Mouse (Mus musculus) colon, adult 2 months (tissue): ENCODE measurements around the gene Megf6. TPM values are rescaled to one million over a fixed set of nuclear protein-coding genes. Genes with fewer than 3 reads are reported as not detected.

Source experiments
- polyA plus RNA-seq: library from polyadenylated mRNA; depleted of rRNA; stranded (reverse); fragments of >200 nt; gene quantifications from 2 replicates; pipeline ENCODE4 v1.2.3, GENCODE M21; 2012; rRNA removed

Megf6 gene
- 6.4 and 8.7 TPM in 2 replicates for polyA plus RNA-seq

GRCm38 (mm10) chr4:154170506-154171150 lies at the start of gene Megf6:
Gene Megf6, plus strand, starts transcription at chr4:154170730.

GRCm38 (mm10) chr4:154140182-154140212 lies 30.5 kb upstream of the Megf6 start, which contains the start of gene Trp73:
Gene Trp73, minus strand, starts transcription at chr4:154140208.

GRCm38 (mm10) chr4:154142211-154143040 lies 28.1 kb upstream of the Megf6 start, which contains the start of gene Wrap73:
Gene Wrap73, plus strand, starts transcription at chr4:154142372.

GRCm38 (mm10) chr4:154160538-154161390 lies 9.8 kb upstream of the Megf6 start, which contains the start of gene Tprgl:
Gene Tprgl, minus strand, starts transcription at chr4:154160666.

GRCm38 (mm10) chr4:154301466-154301881 lies 130.9 kb downstream of the Megf6 start, which contains the start of gene Arhgef16:
Gene Arhgef16, minus strand, starts transcription at chr4:154301676.

Other genes with a start within 250 kb of the Megf6 start
- gene A430005L14Rik, start 213.5 kb upstream of the Megf6 start, polyA plus RNA-seq: 48.3 and 54.3 TPM in 2 replicates
- 15.8 and 17.8 TPM in 2 replicates for gene Dffb, start 195.6 kb upstream of the Megf6 start, polyA plus RNA-seq
- 10.2 and 11.9 TPM in 2 replicates for gene Cep104, start 195.5 kb upstream of the Megf6 start, polyA plus RNA-seq
- 51.3 and 56.2 TPM in 2 replicates for gene Lrrc47, start 159.0 kb upstream of the Megf6 start, polyA plus RNA-seq
- gene Smim1, start 144.5 kb upstream of the Megf6 start, polyA plus RNA-seq: 20.5 and 21.8 TPM in 2 replicates
- gene Ccdc27, start 128.1 kb upstream of the Megf6 start, polyA plus RNA-seq: not detected in 2 replicates
- gene Trp73, start 30.5 kb upstream of the Megf6 start, polyA plus RNA-seq: 0.50 and 0.64 TPM in 2 replicates
- gene Wrap73, start 28.4 kb upstream of the Megf6 start, polyA plus RNA-seq: 24.9 and 27.2 TPM in 2 replicates
- 246 and 269 TPM in 2 replicates for gene Tprgl, start 10.1 kb upstream of the Megf6 start, polyA plus RNA-seq
- gene Arhgef16, start 130.9 kb downstream of the Megf6 start, polyA plus RNA-seq: 120 and 131 TPM in 2 replicates
- gene B230104I21Rik, start 165.4 kb downstream of the Megf6 start, polyA plus RNA-seq: not detected in 2 replicates